Mouse (Mus musculus) G1E-ER4 (cell line): ENCODE measurements around the gene Orai2. TPM values are rescaled to one million over a fixed set of nuclear protein-coding genes. Genes with fewer than 3 reads are reported as not detected.
A peak's percentile ranks its signal among the peaks of the same experiment; 100 is the strongest.

Experiments
- GATA1 ChIP-seq: IDR thresholded peaks from one replicate; pipeline ENCODE4 v1.8.0; 2012; ENCODE audit warnings: low read length, inconsistent platforms
- polyA plus RNA-seq: library from polyadenylated mRNA; stranded (reverse); fragments of >175 nt; gene quantifications from 2 replicates; pipeline ENCODE4 v1.2.3, GENCODE M21; 2012

The Orai2 gene
- polyA plus RNA-seq, 1 experiment, result 30.4 TPM

DNA sequence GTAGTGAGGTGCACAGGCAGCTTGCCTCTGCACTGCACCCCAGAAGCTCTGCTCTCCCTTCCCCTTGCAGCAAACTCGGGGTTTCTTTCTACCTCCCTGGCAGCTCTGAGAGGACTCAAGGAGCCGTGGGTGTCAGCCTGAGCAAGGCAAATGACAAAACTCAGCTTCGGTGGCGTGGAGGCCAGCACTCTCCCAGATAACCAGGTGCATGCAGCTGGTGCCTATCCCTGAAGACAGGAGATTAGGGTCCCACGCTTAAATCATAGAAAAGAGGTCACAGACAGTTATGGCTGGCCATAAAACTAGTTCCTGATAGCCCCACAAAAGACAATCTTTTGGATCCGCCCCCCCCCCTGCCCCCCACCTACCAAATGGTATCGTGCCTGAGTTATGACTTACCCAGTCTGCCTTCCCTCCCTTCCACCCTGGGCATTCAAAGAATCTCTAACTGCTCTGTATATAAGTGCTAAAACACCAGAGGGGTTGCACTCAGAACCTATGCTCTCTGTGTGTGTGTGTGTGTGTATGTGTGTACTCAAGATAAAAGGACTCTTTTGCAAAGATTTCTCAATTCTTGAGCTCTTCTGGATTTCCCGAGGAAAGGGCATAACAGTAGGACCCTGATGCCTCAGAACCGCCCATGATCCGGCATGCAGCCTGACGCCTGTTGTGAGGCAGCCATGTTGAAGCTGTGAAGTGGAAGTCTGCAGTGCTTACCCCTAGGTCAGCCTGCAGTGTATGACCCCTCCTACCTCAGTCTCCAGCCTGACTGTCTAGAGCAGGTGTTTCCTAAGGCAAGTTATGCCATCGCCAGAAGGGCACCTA is 25.7 kb downstream of the Orai2 start:
- peak; percentile 34 for TF ChIP-seq GATA1

DNA sequence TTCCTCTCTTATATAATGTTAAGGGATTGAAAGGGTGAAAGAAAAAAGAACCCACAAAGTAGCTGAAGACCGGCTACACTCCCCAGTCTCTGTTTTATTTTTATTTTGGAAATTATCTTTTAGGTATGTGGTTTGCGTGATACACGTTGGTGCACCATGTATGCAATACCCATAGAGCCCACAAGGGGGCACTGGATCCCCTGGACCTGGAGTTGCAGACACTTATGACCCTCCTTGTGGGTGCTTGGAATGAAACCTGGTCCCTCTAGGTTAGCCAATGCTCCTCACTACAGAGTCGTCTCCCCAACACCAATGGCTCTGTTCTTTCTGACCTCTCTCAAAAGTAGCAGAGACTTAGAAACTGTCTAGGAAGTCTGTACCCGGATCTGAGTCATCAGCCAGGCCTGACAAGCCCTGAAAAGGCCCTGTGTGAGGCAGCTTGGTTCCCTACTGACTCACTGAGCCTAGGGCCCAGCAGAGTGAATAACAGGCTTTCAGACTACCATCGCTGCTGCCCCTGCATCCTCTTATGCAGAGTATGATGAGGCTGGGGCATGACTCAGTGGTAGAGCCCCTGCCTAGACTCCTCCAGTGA is 27.3 kb downstream of the Orai2 start:
- no peak for TF ChIP-seq GATA1

DNA sequence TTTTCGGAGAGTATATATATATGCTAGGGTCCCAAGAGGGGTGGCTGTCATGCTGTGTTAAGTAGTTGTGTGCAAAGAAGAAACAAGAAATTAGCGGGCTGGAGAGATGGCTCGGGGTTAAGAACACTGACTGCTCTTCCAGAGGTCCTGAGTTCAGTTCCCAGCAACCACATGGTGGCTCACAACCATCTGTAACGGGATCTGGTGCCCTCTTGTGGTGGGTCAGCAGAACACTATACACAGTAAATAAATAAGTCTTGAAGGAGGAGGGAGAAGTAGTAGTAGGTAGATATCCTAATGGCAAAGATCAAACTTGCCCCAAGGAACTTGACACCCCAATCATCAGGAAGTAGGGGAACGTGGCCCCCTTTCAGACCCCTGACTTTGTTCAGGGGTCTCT is 27.8 kb downstream of the Orai2 start:
- TF ChIP-seq GATA1, result no peak

DNA sequence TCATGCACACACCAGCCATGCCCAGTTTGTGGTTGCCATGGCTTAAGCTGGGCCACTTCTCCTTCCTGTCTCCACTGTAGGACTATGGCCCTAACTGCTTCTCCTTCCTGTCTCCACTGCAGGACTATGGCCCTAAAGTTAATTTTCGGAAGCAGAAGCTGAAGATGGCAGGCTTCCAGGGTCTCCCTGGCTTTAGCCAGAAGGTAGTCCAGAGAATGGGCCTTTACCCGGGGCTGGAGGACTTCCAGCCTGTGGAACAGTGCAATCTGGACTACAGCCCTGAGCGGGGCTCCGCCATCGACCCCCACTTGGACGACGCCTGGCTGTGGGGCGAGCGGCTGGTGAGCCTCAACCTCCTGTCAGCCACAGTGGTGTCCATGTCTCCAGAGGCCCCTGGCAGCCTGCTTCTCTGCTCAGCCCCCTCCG is 30.4 kb downstream of the Orai2 start:
- no peak for TF ChIP-seq GATA1

DNA sequence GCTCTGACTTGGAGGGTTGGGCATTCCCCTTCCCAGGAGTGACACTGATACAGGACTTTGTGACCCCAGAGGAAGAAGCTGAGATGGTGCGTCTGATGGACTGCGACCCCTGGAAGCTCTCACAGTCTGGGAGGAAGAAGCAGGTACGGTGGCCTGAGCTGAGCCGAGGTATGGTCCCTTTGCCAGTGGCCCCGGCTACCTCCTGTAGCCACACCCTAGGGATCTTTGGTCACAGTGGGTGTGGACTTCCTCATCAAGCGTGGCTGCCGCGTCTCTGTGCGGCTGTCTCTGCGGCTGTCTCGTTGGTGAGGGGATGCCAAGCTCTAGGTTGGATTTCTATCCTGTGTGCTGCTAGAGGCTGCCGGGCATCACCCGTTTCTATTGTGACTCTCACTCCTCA is 31.1 kb downstream of the Orai2 start:
- no peak for TF ChIP-seq GATA1

DNA sequence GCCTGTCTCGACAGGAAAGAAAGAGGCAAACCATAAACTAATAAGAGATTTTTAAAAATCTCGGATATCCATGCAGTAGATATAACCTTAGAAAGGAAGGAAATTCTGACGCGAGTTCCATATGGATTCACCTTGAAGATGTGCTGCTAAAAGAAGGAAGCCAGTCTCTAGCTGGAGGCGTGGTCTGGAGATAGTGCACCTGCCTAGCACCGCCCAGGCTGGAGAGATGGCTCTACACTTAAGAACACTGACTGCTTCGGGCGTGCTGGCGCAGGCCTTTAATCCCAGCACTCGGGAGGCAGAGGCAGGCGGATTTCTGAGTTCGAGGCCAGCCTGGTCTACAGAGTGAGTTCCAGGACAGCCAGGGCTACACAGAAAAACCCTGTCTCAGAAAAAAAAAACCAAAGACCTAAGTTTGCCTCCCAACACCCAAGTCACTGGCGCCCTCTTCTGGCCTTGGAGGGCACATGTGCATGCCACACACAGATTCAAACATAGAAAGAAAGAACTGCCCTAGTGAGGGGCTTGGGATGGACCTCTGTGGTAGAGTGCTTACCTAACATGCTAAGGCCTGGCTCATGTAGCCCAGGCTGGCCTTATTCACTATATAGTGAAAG is 32.7 kb downstream of the Orai2 start:
- no peak for TF ChIP-seq GATA1

DNA sequence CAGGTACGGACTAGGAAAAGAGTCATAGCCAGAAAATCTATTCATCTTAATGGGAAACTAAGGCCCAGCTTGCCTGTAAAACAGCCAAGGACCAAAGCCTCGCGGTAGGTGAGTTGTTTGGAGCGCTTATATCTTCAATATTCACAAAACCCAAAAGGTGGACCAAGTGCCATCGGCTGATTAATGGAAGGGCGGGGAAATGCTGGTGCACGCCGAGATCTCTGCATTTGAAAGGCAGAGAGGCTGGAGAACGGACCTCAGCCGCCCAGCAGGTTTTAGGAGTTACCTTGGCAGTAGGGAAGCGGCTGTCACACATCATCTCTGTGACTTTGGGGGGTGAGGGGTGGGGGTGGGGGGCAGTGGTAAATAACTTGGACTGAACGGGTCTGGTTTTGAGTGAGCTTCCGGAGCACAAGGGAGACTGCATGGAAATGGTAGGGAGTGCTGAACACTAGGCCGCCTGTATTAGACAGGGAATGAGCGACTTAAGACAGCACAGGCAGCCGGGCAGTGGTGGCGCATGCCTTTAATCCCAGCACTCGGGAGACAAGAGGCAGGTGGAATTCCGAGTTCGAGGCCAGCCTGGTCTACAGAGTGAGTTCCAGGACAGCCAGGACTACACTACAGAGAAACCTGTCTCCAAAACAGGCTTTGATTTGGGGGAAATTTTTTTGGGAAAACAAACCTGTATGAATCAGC is 34.1 kb downstream of the Orai2 start:
- no peak for TF ChIP-seq GATA1

DNA sequence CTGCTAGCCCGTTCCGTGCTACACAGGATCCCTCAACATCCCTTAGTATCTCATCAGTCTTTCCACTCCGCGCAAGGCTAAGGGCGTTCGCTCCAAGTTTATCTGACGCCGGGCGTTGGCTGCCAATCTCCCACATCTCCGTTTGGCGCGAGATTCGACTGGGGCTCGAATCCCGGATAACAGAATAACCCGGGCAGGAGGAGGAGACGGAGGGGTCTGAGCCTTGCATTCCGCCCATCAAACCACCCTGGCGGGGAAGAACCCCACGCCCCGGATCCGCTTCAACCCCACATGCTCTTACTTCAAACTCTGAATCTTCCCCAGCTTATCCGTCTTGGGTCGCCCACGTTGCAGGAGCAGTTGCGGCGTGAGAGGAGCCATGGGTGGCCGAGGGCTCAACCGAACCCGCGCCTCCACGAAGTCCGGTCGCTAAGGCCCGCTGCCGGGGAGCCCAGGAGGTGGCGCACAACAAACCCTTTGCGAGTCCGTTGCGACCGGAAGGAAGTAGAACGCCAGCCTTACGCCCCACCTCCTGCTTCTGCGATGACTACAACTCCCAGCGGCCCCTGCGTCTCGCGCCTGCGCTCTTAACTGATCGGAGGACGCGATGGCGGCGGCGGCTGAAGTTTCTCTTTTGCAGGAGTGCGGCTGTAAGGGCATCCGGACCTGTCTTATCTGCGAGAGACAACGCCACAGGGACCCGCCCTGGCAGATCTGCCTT is 34.8 kb downstream of the Orai2 start, which contains the start of the genes Lrwd1 and Alkbh4:
Lrwd1 (minus strand) TSS at position 504 of the 721 bp plus-strand sequence.
Alkbh4 (plus strand) TSS at position 576 of the 721 bp plus-strand sequence.
- peak; percentile 44 for TF ChIP-seq GATA1

DNA sequence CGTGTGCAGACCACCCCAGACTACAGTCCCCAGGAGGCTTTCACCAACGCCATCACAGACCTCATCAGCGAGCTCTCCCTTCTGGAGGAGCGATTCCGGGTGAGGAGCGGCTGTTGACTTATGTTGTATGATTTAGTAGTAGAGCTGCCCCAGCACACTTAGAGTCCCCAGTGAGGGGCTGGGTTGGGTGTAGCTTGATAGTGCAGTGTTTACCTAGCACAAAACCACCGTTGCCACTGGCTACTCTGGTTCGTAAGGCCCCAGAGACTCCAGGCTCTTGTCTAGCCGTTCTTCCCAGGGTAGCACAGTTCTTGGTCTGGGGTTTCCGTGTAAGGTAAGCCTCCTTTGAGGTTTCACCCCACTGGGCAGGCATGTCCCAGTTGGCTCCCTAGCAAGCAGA is 48.3 kb downstream of the Orai2 start:
- TF ChIP-seq GATA1, result no peak

DNA sequence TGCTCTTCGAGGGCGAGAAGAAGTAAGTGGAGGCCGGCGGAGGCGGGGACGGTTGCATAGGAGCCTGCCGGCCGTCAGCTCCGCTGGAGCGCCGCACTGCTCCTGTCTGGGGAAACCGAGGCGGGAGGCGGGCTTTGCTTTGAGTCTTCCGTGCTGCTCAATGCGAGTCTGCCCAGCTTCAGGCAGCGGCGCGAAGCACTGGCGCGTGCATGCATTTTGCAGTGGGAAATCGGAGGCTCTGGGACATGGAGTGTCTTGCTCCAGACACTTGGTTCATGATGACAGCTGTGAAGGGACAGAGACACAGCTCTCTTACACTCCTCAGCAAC is 53.8 kb downstream of the Orai2 start:
- no peak for TF ChIP-seq GATA1

DNA sequence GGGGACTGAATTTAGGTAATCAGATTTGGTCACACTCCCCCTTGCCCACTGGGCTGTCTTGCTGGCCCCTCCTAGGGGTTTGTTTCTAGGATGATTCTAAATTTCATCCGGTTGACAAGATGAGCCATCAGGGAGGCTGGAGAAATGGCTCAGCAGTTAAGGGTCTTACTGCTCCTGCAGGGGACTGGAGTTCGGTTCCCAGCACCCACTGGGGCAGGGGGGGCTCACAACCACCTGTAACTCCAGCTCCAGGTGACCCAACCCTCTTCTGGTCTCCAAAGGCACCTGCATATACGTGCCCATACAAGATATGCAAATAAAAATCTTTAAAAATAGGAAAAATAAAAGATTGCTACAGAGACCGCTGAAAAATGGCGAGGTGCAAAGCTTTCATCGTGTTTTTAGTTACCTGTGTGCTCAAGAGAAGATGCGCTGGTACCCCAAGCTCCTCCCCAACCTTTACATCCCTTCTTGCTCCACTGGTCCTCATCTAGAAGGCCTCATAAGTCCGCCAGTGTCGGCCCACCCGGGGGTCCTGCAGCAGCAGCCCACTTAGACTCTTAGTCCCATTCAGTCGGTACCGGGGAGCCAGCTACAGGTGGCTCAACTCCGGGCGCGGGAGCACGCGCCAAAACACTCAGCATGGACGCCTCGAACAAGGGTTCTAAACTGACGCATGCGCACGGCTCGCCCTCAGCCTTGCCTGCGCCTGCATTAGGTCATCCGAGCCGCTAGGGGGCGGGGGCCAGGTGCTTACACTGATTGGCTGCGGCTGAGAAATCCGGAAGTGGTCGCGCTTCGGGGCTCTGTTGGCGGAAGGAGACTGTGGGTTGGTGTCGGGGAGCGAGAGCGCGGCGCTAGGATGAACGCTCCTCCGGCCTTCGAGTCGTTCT is 54.4 kb downstream of the Orai2 start, which contains the start of gene Polr2j:
Polr2j (plus strand) TSS at position 741 of the 893 bp plus-strand sequence.
- TF ChIP-seq GATA1, result no peak

DNA sequence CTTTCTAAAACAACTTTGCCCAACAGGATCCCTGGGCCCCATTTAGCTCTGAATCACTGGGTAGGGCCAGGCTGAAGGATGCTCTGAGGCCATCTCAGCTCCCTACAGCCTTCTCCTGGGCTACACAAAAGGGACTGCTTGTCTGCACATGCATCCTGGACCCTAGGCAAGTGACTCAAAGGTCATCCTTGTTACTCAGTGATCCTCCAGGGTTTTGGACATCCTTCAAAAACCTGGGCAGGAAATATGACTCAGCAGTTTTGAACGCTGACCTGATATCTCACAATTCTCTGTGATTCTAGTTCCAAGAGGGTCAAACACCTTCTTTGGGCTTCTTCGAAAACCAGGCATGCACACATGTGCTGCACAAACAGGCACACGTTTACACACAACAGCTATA is 61.5 kb downstream of the Orai2 start:
- no peak for TF ChIP-seq GATA1

DNA sequence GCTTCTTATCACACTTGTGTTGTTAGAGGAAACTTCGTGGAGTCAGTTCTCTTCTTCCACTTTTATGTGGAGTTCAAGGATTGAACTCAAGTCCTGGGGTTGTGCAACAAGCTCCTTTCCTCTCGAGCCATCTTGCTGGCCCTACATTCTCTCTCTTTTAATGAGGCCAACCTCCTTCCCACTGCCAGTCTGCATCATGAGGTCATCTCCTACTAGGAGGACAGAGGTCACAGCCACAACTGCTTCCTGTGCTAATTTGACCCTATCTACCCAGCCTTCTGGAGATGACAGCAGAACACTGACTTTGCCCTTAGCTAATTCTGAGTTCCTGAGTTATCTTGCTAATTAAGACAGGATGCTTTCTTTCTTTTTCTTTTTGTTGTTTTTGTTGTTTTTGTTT is 62.0 kb downstream of the Orai2 start:
- TF ChIP-seq GATA1, result no peak

DNA sequence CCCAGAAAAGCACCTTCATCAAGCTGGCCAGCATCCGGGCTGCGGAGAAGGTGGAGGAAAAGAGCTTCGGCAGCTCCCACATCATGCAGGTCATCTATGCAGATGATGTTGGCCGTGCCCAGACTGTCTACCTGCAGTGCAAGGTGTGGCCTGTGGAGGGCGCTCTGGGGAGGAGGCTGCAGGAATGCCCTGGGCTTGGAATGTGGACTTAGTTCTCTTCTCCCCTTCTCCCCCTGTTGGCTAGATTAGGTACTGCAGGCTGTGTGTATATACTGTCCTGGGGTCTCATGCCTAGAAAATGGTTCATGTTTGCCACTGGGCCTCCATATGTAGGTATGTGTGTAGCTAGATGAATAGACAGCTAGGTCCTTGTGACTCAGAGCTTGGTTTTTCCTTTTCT is 66.0 kb downstream of the Orai2 start:
- no peak for TF ChIP-seq GATA1
